Mouse (Mus musculus): ENCODE measurements around the gene Masp1. TPM values are rescaled to one million over a fixed set of nuclear protein-coding genes. Genes with fewer than 3 reads are reported as not detected.

Gene Masp1
- polyA plus RNA-seq, 1 experiment from 2014 or later = 46.1 TPM

- WGBS = 78% methylated on average over 3 of the region's 3 CpGs
- no peaks in the 10 kb centered on the region for H3K9me3 ChIP-seq (ENCODE audit: control insufficient read depth, low read length)
- no peak overlapping the region for H3K9ac ChIP-seq (replicated peaks; ENCODE audit: low read depth, low read length)
- no peak for ATAC-seq
- H3K4me3 ChIP-seq (replicated peaks; ENCODE audit: low read length) = no peak overlapping the region
- H3K4me2 ChIP-seq (ENCODE audit: low read length) = no peak overlapping the region
- no peak overlapping the region for H3K27ac ChIP-seq (ENCODE audit: low read length)
- no peaks in the 10 kb centered on the region for H3K4me1 ChIP-seq (replicated peaks; ENCODE audit: control insufficient read depth, insufficient read depth, low read length)
- no peaks in the 10 kb centered on the region for H3K36me3 ChIP-seq (ENCODE audit: control insufficient read depth, insufficient read depth)
- no peaks in the 10 kb centered on the region for H3K27me3 ChIP-seq (replicated peaks; ENCODE audit: control insufficient read depth, insufficient read depth, low read length)
Measured at GRCm38 (mm10) chr16:23456534-23456933, 64.1 kb downstream of the Masp1 start.

- Histone ChIP-seq H3K9ac (replicated peaks; ENCODE audit: low read depth, low read length) (no peak overlapping the region), H3K36me3 (ENCODE audit: control insufficient read depth, insufficient read depth) (no peaks in the 10 kb centered on the region), H3K4me3 (replicated peaks; ENCODE audit: low read length) (no peak overlapping the region), H3K4me2 (ENCODE audit: low read length) (no peak overlapping the region), H3K4me1 (replicated peaks; ENCODE audit: control insufficient read depth, insufficient read depth, low read length) (no peaks in the 10 kb centered on the region), H3K27me3 (replicated peaks; ENCODE audit: control insufficient read depth, insufficient read depth, low read length) (no peaks in the 10 kb centered on the region), H3K27ac (ENCODE audit: low read length) (no peak overlapping the region), H3K9me3 (ENCODE audit: control insufficient read depth, low read length) (no peaks in the 10 kb centered on the region)
- no peak for ATAC-seq
- WGBS = 79% methylated on average over 6 of the region's 6 CpGs
Measured at GRCm38 (mm10) chr16:23454376-23454775, 66.2 kb downstream of the Masp1 start.

GRCm38 (mm10) chr16:23452476-23452875 is 68.1 kb downstream of the Masp1 start:
- Histone ChIP-seq H3K9ac (replicated peaks; ENCODE audit: low read depth, low read length) (no peak overlapping the region), H3K4me1 (replicated peaks; ENCODE audit: control insufficient read depth, insufficient read depth, low read length) (no peaks in the 10 kb centered on the region), H3K27ac (ENCODE audit: low read length) (no peak overlapping the region), H3K27me3 (replicated peaks; ENCODE audit: control insufficient read depth, insufficient read depth, low read length) (no peaks in the 10 kb centered on the region), H3K9me3 (ENCODE audit: control insufficient read depth, low read length) (no peaks in the 10 kb centered on the region), H3K36me3 (ENCODE audit: control insufficient read depth, insufficient read depth) (no peaks in the 10 kb centered on the region), H3K4me3 (replicated peaks; ENCODE audit: low read length) (no peak overlapping the region), H3K4me2 (ENCODE audit: low read length) (no peak overlapping the region)
- ATAC-seq = peak; percentile 72
- 13% methylated on average over 3 of the region's 3 CpGs for WGBS

- H3K36me3 ChIP-seq (ENCODE audit: control insufficient read depth, insufficient read depth) = no peaks in the 10 kb centered on the region
Measured at GRCm38 (mm10) chr16:23450816-23451215, 69.8 kb downstream of the Masp1 start.

GRCm38 (mm10) chr16:23449946-23450345 is 70.7 kb downstream of the Masp1 start:
- Histone ChIP-seq H3K4me1 (replicated peaks; ENCODE audit: control insufficient read depth, insufficient read depth, low read length) (no peaks in the 10 kb centered on the region), H3K27ac (ENCODE audit: low read length) (no peak overlapping the region), H3K4me2 (ENCODE audit: low read length) (no peak overlapping the region), H3K36me3 (ENCODE audit: control insufficient read depth, insufficient read depth) (no peaks in the 10 kb centered on the region), H3K9ac (replicated peaks; ENCODE audit: low read depth, low read length) (no peak overlapping the region), H3K27me3 (replicated peaks; ENCODE audit: control insufficient read depth, insufficient read depth, low read length) (no peaks in the 10 kb centered on the region), H3K9me3 (ENCODE audit: control insufficient read depth, low read length) (no peaks in the 10 kb centered on the region), H3K4me3 (replicated peaks; ENCODE audit: low read length) (no peak overlapping the region)
- no peak for ATAC-seq
- 93% methylated on average over 2 of the region's 2 CpGs for WGBS

More at GRCm38 (mm10) chr16:23450816-23451215, 69.8 kb downstream of the Masp1 start:
- 86% methylated on average over 4 of the region's 4 CpGs for WGBS
- no peaks in the 10 kb centered on the region for H3K4me1 ChIP-seq (replicated peaks; ENCODE audit: control insufficient read depth, insufficient read depth, low read length)
- no peak overlapping the region for H3K4me2 ChIP-seq (ENCODE audit: low read length)
- H3K9me3 ChIP-seq (ENCODE audit: control insufficient read depth, low read length) = no peaks in the 10 kb centered on the region
- no peak overlapping the region for H3K27ac ChIP-seq (ENCODE audit: low read length)
- H3K9ac ChIP-seq (replicated peaks; ENCODE audit: low read depth, low read length) = no peak overlapping the region
- no peak overlapping the region for H3K4me3 ChIP-seq (replicated peaks; ENCODE audit: low read length)
- no peak for ATAC-seq
- H3K27me3 ChIP-seq (replicated peaks; ENCODE audit: control insufficient read depth, insufficient read depth, low read length) = no peaks in the 10 kb centered on the region

- no peaks in the 10 kb centered on the region for H3K27me3 ChIP-seq (replicated peaks; ENCODE audit: control insufficient read depth, insufficient read depth, low read length)
- H3K27ac ChIP-seq (ENCODE audit: low read length) = no peak overlapping the region
- no peak for ATAC-seq
- no peak overlapping the region for H3K4me2 ChIP-seq (ENCODE audit: low read length)
- H3K9me3 ChIP-seq (ENCODE audit: control insufficient read depth, low read length) = no peaks in the 10 kb centered on the region
- 89% methylated on average over 4 of the region's 4 CpGs for WGBS
- H3K4me3 ChIP-seq (replicated peaks; ENCODE audit: low read length) = no peak overlapping the region
- no peaks in the 10 kb centered on the region for H3K36me3 ChIP-seq (ENCODE audit: control insufficient read depth, insufficient read depth)
- no peaks in the 10 kb centered on the region for H3K4me1 ChIP-seq (replicated peaks; ENCODE audit: control insufficient read depth, insufficient read depth, low read length)
- H3K9ac ChIP-seq (replicated peaks; ENCODE audit: low read depth, low read length) = no peak overlapping the region
Measured at GRCm38 (mm10) chr16:23444231-23444630, 76.4 kb downstream of the Masp1 start.

- no peak for ATAC-seq
- H3K4me1 ChIP-seq (replicated peaks; ENCODE audit: control insufficient read depth, insufficient read depth, low read length) = no peaks in the 10 kb centered on the region
- H3K4me2 ChIP-seq (ENCODE audit: low read length) = no peak overlapping the region
- no peak overlapping the region for H3K9ac ChIP-seq (replicated peaks; ENCODE audit: low read depth, low read length)
- no peaks in the 10 kb centered on the region for H3K9me3 ChIP-seq (ENCODE audit: control insufficient read depth, low read length)
- WGBS = 80% methylated on average over 12 of the region's 12 CpGs
- H3K36me3 ChIP-seq (ENCODE audit: control insufficient read depth, insufficient read depth) = no peaks in the 10 kb centered on the region
- no peak overlapping the region for H3K27ac ChIP-seq (ENCODE audit: low read length)
- H3K27me3 ChIP-seq (replicated peaks; ENCODE audit: control insufficient read depth, insufficient read depth, low read length) = no peaks in the 10 kb centered on the region
- H3K4me3 ChIP-seq (replicated peaks; ENCODE audit: low read length) = no peak overlapping the region
Measured at GRCm38 (mm10) chr16:23437404-23438166, 83.0 kb downstream of the Masp1 start.

- Histone ChIP-seq H3K9ac (replicated peaks; ENCODE audit: low read depth, low read length) (no peak overlapping the region), H3K36me3 (ENCODE audit: control insufficient read depth, insufficient read depth) (no peaks in the 10 kb centered on the region), H3K27me3 (replicated peaks; ENCODE audit: control insufficient read depth, insufficient read depth, low read length) (no peaks in the 10 kb centered on the region), H3K4me3 (replicated peaks; ENCODE audit: low read length) (no peak overlapping the region), H3K27ac (ENCODE audit: low read length) (no peak overlapping the region), H3K4me2 (ENCODE audit: low read length) (no peak overlapping the region), H3K9me3 (ENCODE audit: control insufficient read depth, low read length) (no peaks in the 10 kb centered on the region), H3K4me1 (replicated peaks; ENCODE audit: control insufficient read depth, insufficient read depth, low read length) (no peaks in the 10 kb centered on the region)
- no peak for ATAC-seq
- WGBS = 82% methylated on average over 8 of the region's 8 CpGs
Measured at GRCm38 (mm10) chr16:23429991-23430390, 90.6 kb downstream of the Masp1 start.

- ATAC-seq = no peak
- no peaks in the 10 kb centered on the region for H3K9me3 ChIP-seq (ENCODE audit: control insufficient read depth, low read length)
- H3K27ac ChIP-seq (ENCODE audit: low read length) = no peak within 1 kb of the TSS
- H3K4me3 ChIP-seq (replicated peaks; ENCODE audit: low read length) = no peak within 1 kb of the TSS
- no peak within 1 kb of the TSS for H3K9ac ChIP-seq (replicated peaks; ENCODE audit: low read depth, low read length)
- WGBS = 73% methylated on average over 7 of the region's 7 CpGs
- no peaks in the 10 kb centered on the region for H3K27me3 ChIP-seq (replicated peaks; ENCODE audit: control insufficient read depth, insufficient read depth, low read length)
- H3K4me1 ChIP-seq (replicated peaks; ENCODE audit: control insufficient read depth, insufficient read depth, low read length) = no peaks in the 10 kb centered on the region
- H3K36me3 ChIP-seq (ENCODE audit: control insufficient read depth, insufficient read depth) = no peaks in the 10 kb centered on the region
- no peak within 1 kb of the TSS for H3K4me2 ChIP-seq (ENCODE audit: low read length)
Measured at GRCm38 (mm10) chr16:23428647-23429319, 91.8 kb downstream of the Masp1 start, which contains the start of gene Rtp1. Rtp1 (plus strand) TSS chr16:23429133.
